Mouse (Mus musculus) gastrocnemius, postnatal 4 days (tissue): ENCODE data around the gene Nol9. TPM values are rescaled to one million over a fixed set of nuclear protein-coding genes. Genes with fewer than 3 reads are reported as not detected.

Source experiments
- total RNA-seq, 2 experiments: library from RNA; stranded (reverse); gene quantifications; 2 replicates each; pipeline ENCODE4 v1.2.3; 2021

Nol9 gene
- total RNA-seq, 2 experiments from 2014 or later = 13.2 to 15.1 TPM

Other genes with a start within 250 kb of the Nol9 start
- gene Camta1, start 177.4 kb upstream of the Nol9 start, total RNA-seq = 100 to 1,000 TPM in 1 of 2 experiments, 10 to 100 TPM in 1; 87.9 to 105 TPM
- 10 to 100 TPM; 60.8 to 81.1 TPM for gene Dnajc11, start 105.6 kb upstream of the Nol9 start, total RNA-seq
- gene Thap3, start 50.3 kb upstream of the Nol9 start, total RNA-seq = 10 to 100 TPM; 45.3 to 48.9 TPM
- 10 to 100 TPM; 13.9 to 16.1 TPM for gene Phf13, start 43.1 kb upstream of the Nol9 start, total RNA-seq
- gene Klhl21, start 30.5 kb upstream of the Nol9 start, total RNA-seq = 10 to 100 TPM; 37.2 to 38.9 TPM
- 1 to 10 TPM; 5.5 to 5.7 TPM for gene Zbtb48, start 11.7 kb upstream of the Nol9 start, total RNA-seq
- gene Tas1r1, start 753 bp upstream of the Nol9 start, total RNA-seq = 1 to 10 TPM; 3.0 to 3.5 TPM
- gene Plekhg5, start 33.2 kb downstream of the Nol9 start, total RNA-seq = 10 to 100 TPM; 22.2 to 31.9 TPM
- 1 to 10 TPM; 1.9 to 2.0 TPM for gene Tnfrsf25, start 76.6 kb downstream of the Nol9 start, total RNA-seq
- gene Espn, start 113.0 kb downstream of the Nol9 start, total RNA-seq = 1 to 10 TPM; 1.5 TPM
- gene Hes2, start 119.5 kb downstream of the Nol9 start, total RNA-seq = not detected
- 10 to 100 TPM; 13.5 to 17.6 TPM for gene Acot7, start 138.8 kb downstream of the Nol9 start, total RNA-seq
- 10 to 100 TPM; 47.5 to 49.4 TPM for gene Gpr153, start 234.9 kb downstream of the Nol9 start, total RNA-seq